Mouse (Mus musculus) urinary bladder, adult 18-20 months (tissue): ENCODE data around the gene Slc30a7.

ENCODE experiments used
- DNase-seq, 2 experiments: peaks; one replicate each; pipeline ENCODE4 v3.0.0; 2022; ENCODE audit warnings: low spot score in 2 of 2, mixed read lengths in 2 of 2

The Slc30a7 gene

GRCm38 (mm10) chr3:115992103-115992502, 15.1 kb downstream of the Slc30a7 start:
- DNase-seq, result peak in 1 of 2 experiments; percentile 32

GRCm38 (mm10) chr3:115985183-115985892, 21.9 kb downstream of the Slc30a7 start:
- DNase-seq, result no peak

- no peak for DNase-seq
Observed at GRCm38 (mm10) chr3:115984653-115985052, 22.6 kb downstream of the Slc30a7 start.

- no peak for DNase-seq
Observed at GRCm38 (mm10) chr3:115983217-115983616, 24.0 kb downstream of the Slc30a7 start.

GRCm38 (mm10) chr3:115979000-115979399, 28.2 kb downstream of the Slc30a7 start:
- no peak for DNase-seq

GRCm38 (mm10) chr3:115974995-115975394, 32.2 kb downstream of the Slc30a7 start:
- DNase-seq, result no peak

GRCm38 (mm10) chr3:115974228-115974627, 33.0 kb downstream of the Slc30a7 start:
- DNase-seq, result no peak

GRCm38 (mm10) chr3:115971891-115972646, 35.1 kb downstream of the Slc30a7 start:
- no peak for DNase-seq

GRCm38 (mm10) chr3:115971045-115971785, 36.0 kb downstream of the Slc30a7 start:
- DNase-seq, result no peak

- DNase-seq, result no peak
Observed at GRCm38 (mm10) chr3:115968745-115969530, 38.3 kb downstream of the Slc30a7 start.

- no peak for DNase-seq
Observed at GRCm38 (mm10) chr3:115964071-115964470, 43.1 kb downstream of the Slc30a7 start.

GRCm38 (mm10) chr3:115963597-115963996, 43.6 kb downstream of the Slc30a7 start:
- no peak for DNase-seq

- DNase-seq, result no peak
Observed at GRCm38 (mm10) chr3:115962028-115962415, 45.2 kb downstream of the Slc30a7 start.

GRCm38 (mm10) chr3:115961311-115962027, 45.7 kb downstream of the Slc30a7 start:
- DNase-seq, result no peak

GRCm38 (mm10) chr3:115957223-115957622, 50.0 kb downstream of the Slc30a7 start:
- no peak for DNase-seq

- no peak for DNase-seq
Observed at GRCm38 (mm10) chr3:115953088-115953487, 54.1 kb downstream of the Slc30a7 start.

- DNase-seq, result no peak
Observed at GRCm38 (mm10) chr3:115952356-115952755, 54.9 kb downstream of the Slc30a7 start.

GRCm38 (mm10) chr3:115951221-115951620, 56.0 kb downstream of the Slc30a7 start:
- DNase-seq, result no peak

GRCm38 (mm10) chr3:115949921-115950877, 57.0 kb downstream of the Slc30a7 start:
- DNase-seq, result no peak
